Mouse (Mus musculus): Measurements from ENCODE around the gene Timm22.

DNA sequence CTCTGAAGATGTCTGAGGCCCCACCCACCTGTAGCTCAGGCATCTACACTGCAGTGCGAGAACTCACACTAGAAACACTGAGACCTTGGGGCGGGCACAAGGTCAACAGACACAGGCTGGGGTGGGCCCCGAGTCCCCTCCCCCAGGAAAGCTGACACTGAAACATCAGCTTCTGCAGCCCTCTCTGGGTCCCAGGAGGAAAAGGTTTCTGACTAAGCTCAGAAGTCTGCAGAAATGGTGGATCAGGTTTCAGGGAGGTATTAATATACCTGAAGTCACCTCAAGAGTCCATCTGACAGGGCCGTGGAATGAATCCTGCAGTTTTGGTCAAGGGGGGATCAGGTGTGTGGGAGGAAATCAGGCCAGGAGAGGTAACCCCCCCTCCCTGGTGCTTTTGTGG, 59.1 kb downstream of the Timm22 start:
- TF ChIP-seq POLR2A (IDR thresholded peaks at IDR 0.05; ENCODE audit: insufficient read depth, low read depth, low read length) (no peak), CTCF (IDR thresholded peaks at IDR 0.05; ENCODE audit: insufficient read depth, low read depth, low read length) (no peak)
